Comparison of ENCODE assay signal across 28 mouse cellular contexts in the genomic region with DNA sequence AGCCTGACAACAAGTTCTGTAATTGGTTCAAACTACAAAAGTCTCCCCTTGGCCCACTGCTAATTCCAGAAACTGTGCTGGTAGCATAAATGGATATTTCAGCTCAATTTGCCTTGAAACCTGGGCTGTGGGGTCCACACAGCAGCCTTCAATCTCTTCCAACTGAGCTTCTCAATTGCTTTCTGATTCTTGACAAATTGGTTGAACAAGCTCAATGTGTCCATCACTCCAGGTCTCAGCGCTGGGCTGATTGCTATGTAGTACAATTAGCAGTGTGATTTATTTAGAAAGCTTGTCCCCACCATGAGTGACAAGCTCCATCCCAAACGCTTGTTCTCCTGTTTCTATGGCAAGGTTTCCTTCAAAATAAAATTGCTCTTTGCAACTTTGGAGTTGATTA.
DNase-seq lines count a peak whose midpoint lies in the region; ATAC-seq lines count a peak whose summit lies in the region.
"Had no signal": no experiment of that assay in that cellular context is flagged by ENCODE, and none has a peak within 500 bp of the region (broad histone marks: within the 10 kb centered on the region; RNA-seq: fewer than 3 reads in every experiment).

No protein-coding gene starts in this region.

- H3K27me3 ChIP-seq in forebrain, embryonic 12.5 days = no peaks in the 10 kb centered on the region
- H3K27me3 ChIP-seq in forebrain, embryonic 15.5 days = no peaks in the 10 kb centered on the region
- no peaks in the 10 kb centered on the region for H3K27me3 ChIP-seq in hindbrain, embryonic 16.5 days (replicated peaks; ENCODE audit: control insufficient read depth, insufficient read depth, low read length)
- H3K27me3 ChIP-seq: CH12.LX; heart, embryonic 12.5 days; heart, embryonic 15.5 days; hindbrain, embryonic 13.5 days had no signal

- H3K4me1 ChIP-seq in forebrain, embryonic 12.5 days = 0 out of 2 replicates have a peak, but pooled peaks cover 5% of the 10 kb centered on the region
- H3K4me1 ChIP-seq in forebrain, embryonic 15.5 days = peaks cover 13% of the 10 kb centered on the region
- H3K4me1 ChIP-seq in hindbrain, embryonic 16.5 days (ENCODE audit: control insufficient read depth, insufficient read depth, low read depth, low read length) = no peaks in the 10 kb centered on the region
- H3K4me1 ChIP-seq: heart, embryonic 12.5 days; heart, embryonic 15.5 days; hindbrain, embryonic 13.5 days had no signal

- H3K9ac ChIP-seq in forebrain, embryonic 12.5 days = no peak overlapping the region
- no peak overlapping the region for H3K9ac ChIP-seq in forebrain, embryonic 15.5 days (replicated peaks)
- H3K9ac ChIP-seq in hindbrain, embryonic 16.5 days (ENCODE audit: low read depth, low read length) = no peak overlapping the region
- H3K9ac ChIP-seq: heart, embryonic 12.5 days; heart, embryonic 15.5 days; hindbrain, embryonic 13.5 days had no signal

- DNase-seq in brain, adult 2 months (ENCODE audit: low read depth, low spot score) = peak; percentile 5
- no peak for DNase-seq in lung, postnatal 14 days
- no peak for DNase-seq in left cerebral cortex, adult 11 months (ENCODE audit: low spot score)
- DNase-seq: adrenal gland, postnatal 10 days; adrenal gland, postnatal 36 days; B cell, adult 2 months; cerebellum, adult 11-12 months; cerebellum, adult 8-10 months; cerebellum, postnatal 10 days; cerebellum, postnatal 36 days; gastrocnemius, postnatal 25 days; heart, adult 18-20 months; heart, postnatal 10 days; heart, postnatal 36 days; kidney, adult 18-20 months had no signal

- H3K9me3 ChIP-seq in forebrain, embryonic 12.5 days = no peaks in the 10 kb centered on the region
- H3K9me3 ChIP-seq in forebrain, embryonic 15.5 days = no peaks in the 10 kb centered on the region
- no peaks in the 10 kb centered on the region for H3K9me3 ChIP-seq in hindbrain, embryonic 16.5 days (ENCODE audit: control insufficient read depth, low read length)
- H3K9me3 ChIP-seq: heart, embryonic 12.5 days; heart, embryonic 15.5 days; hindbrain, embryonic 10.5 days; hindbrain, embryonic 13.5 days had no signal

- ATAC-seq in forebrain, embryonic 12.5 days (ENCODE audit: low FRiP score) = peak; percentile 75; the same call in 1 of the 2 replicates
- ATAC-seq in forebrain, embryonic 15.5 days (replicated peaks) = peak; percentile 69
- no peak for ATAC-seq in hindbrain, embryonic 16.5 days
- ATAC-seq: inflammation-experienced regulatory T-cells, adult 6 months; intestine, embryonic 16.5 days; Patski had no signal

- no peak overlapping the region for H3K27ac ChIP-seq in forebrain, embryonic 12.5 days
- H3K27ac ChIP-seq in forebrain, embryonic 15.5 days (replicated peaks) = no peak overlapping the region
- H3K27ac ChIP-seq in hindbrain, embryonic 16.5 days (ENCODE audit: low read depth, low read length) = no peak overlapping the region
- H3K27ac ChIP-seq: heart, embryonic 15.5 days; hindbrain, embryonic 10.5 days; hindbrain, embryonic 13.5 days; hindbrain, postnatal 0 days had no signal

- WGBS in forebrain, embryonic 12.5 days = 41% methylated on average over 2 of the region's 2 CpGs
- WGBS in forebrain, embryonic 15.5 days = 29% methylated on average over 2 of the region's 2 CpGs
- 67% methylated on average over 2 of the region's 2 CpGs for WGBS in hindbrain, embryonic 16.5 days

- H3K36me3 ChIP-seq in forebrain, embryonic 12.5 days (replicated peaks) = no peaks in the 10 kb centered on the region
- H3K36me3 ChIP-seq in forebrain, embryonic 15.5 days = no peaks in the 10 kb centered on the region
- H3K36me3 ChIP-seq in hindbrain, embryonic 16.5 days (ENCODE audit: control insufficient read depth, insufficient read depth, low read length) = no peaks in the 10 kb centered on the region
- H3K36me3 ChIP-seq: G1E; heart, embryonic 12.5 days; heart, embryonic 15.5 days; hindbrain, embryonic 10.5 days; hindbrain, embryonic 13.5 days had no signal

- H3K4me2 ChIP-seq in forebrain, embryonic 12.5 days = no peak overlapping the region
- H3K4me2 ChIP-seq in forebrain, embryonic 15.5 days (replicated peaks) = no peak overlapping the region
- H3K4me2 ChIP-seq in hindbrain, embryonic 16.5 days (ENCODE audit: low read length) = no peak overlapping the region
- H3K4me2 ChIP-seq: heart, embryonic 12.5 days; heart, embryonic 15.5 days; hindbrain, embryonic 13.5 days had no signal

- no peak overlapping the region for H3K4me3 ChIP-seq in forebrain, embryonic 12.5 days (replicated peaks)
- no peak overlapping the region for H3K4me3 ChIP-seq in forebrain, embryonic 15.5 days
- H3K4me3 ChIP-seq in hindbrain, embryonic 16.5 days (ENCODE audit: low read length) = no peak overlapping the region
- H3K4me3 ChIP-seq: heart, embryonic 12.5 days; heart, embryonic 15.5 days; hindbrain, embryonic 10.5 days; hindbrain, embryonic 13.5 days had no signal
